Mouse (Mus musculus) spleen, postnatal 0 days (tissue): ENCODE data around the gene Prkn. TPM values are rescaled to one million over a fixed set of nuclear protein-coding genes. Genes with fewer than 3 reads are reported as not detected.

Source experiments
- polyA plus RNA-seq: library from polyadenylated mRNA; unstranded; fragments of >200 nt; fragmentation: Nextera tagmentation; extraction: Ambion mirVana; gene quantifications from 2 replicates; pipeline ENCODE4 v1.2.1, GENCODE M21; 2015

Prkn gene
- 0.57 and 1.2 TPM in 2 replicates for polyA plus RNA-seq

GRCm38 (mm10) chr17:10840148-10840707 is at the start of gene Prkn, which contains the start of gene Pacrg:
Prkn (plus strand) TSS chr17:10840384.
Pacrg (minus strand) TSS chr17:10840311.

Other genes with a start within 250 kb of the Prkn start
- gene Pacrg, start 73 bp upstream of the Prkn start, polyA plus RNA-seq = 0.12 TPM in 2 replicates